Mouse (Mus musculus) cortical plate, adult 2 months (tissue): Measurements from ENCODE around the gene Diras2.

ENCODE experiments used
- CTCF ChIP-seq: fragments of 200-500 bp; IDR thresholded peaks from 2 replicates; pipeline ENCODE4 v1.5.1; 2011; ENCODE audit warnings: mild to moderate bottlenecking, control low read depth, low read length; ENCODE audit not compliant: insufficient read depth; ENCODE audit errors: extremely low read depth
- POLR2A ChIP-seq: fragments of 200-500 bp; IDR thresholded peaks from 2 replicates; pipeline ENCODE4 v1.6.1; 2011; ENCODE audit warnings: mild to moderate bottlenecking, low read length, control low read depth; ENCODE audit not compliant: insufficient read depth; ENCODE audit errors: extremely low read depth

DNA sequence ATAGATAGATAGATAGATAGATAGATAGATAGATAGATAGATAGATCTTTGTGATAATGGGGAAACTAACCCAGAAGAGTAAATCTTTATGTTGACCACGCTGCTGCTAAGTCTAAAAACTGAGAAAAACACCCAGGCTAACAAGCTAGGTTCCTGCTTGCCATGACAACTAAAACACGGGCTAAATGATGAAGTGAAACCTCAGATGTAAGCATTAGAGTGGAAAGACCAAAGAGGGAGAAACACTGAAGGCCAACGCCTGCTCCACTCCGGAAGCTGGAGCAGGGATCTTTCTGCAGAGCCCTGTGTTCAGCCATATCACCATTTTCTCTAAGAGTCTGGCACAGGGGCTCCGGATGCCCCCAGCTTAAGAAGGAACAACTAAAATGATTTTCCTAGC lies 2.6 kb upstream of the Diras2 start:
- TF ChIP-seq POLR2A (no peak), CTCF (no peak)
